Mouse (Mus musculus) spleen, postnatal 14 days (tissue): ENCODE data around the gene Acap3.

Experiments used
- DNase-seq, 2 experiments: peaks; one replicate each; pipeline ENCODE4 v3.0.0; 2021 to 2022; ENCODE audit warnings: low spot score in 2 of 2

Acap3 gene

DNA sequence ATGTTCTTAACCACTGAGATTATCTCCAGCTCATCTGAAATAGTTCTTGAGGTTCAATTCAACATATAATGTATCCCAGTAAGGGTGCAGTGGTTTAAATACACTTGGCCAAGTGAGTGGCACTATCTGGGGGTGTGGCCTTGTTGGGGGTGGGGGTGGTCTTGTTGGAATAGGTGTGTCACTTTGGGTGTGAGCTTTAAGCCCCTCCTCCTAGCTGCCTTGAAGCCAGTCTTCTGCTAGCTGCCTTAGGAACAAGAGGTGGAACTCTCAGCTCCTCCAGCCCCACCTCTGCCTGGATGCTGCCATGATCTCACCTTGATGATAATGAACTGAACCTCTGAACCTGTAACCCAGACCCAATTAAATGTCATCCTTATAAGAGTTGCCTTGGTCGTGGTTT lies 40.4 kb downstream of the Acap3 start:
- no peak for DNase-seq

DNA sequence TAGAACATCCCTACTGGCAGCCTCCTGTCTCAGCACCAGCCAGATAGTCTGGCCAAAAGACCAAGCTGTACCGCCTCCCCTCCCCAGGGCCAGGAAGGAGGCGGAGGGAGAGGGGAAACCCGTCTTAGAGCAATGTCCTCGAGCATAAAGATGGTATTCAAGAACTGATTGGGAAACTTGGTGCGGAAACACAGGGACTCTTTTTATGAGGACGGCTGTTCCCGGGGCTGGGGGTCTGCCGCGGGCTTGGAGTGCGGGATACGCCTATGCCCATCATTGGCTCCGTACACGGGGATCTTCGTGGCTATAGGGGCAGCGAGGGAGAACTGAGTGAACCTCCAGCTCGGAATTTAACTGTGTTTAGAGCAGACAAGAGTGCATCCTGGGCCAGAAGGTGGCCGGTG lies 51.4 kb downstream of the Acap3 start:
- DNase-seq: no peak

DNA sequence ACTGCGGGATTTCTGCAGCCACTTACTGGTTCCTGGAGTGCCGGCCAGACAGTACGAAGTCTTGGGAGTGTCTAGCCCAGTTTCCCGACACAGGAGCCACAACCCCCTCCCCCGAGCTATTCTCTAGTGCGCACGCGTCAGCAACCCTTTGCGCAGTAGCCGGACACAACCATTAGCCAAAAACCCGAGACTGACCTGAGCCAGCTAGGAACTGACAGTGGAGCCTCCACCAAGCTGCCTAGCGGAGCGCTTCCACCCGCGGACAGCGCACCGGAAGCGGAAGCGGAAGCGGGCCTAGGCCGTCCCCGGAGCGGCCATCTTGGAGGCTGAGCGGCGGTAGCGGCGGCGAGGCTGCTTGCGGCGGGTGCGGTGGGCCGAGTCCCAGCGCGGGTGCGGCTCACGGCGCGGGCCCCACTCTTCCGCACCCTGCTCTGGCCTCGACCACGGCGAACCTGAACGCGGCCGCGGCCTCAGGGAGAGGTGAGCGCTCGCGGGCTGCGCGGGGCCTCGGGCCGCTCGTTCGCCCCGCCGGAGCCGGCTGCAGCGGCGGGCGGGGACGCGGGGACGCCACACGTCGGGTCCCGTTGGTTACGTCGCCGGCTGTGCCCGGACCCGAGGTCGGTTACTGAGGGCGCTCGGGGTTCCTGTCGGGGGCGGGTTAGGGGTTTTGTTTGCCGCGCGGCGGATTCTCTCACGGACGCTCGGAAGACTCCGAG lies 52.1 kb downstream of the Acap3 start, which contains the start of gene Ube2j2:
Ube2j2 (plus strand) TSS at position 298 of the 716 bp plus-strand sequence.
- DNase-seq: peak; percentile 90 to 94

DNA sequence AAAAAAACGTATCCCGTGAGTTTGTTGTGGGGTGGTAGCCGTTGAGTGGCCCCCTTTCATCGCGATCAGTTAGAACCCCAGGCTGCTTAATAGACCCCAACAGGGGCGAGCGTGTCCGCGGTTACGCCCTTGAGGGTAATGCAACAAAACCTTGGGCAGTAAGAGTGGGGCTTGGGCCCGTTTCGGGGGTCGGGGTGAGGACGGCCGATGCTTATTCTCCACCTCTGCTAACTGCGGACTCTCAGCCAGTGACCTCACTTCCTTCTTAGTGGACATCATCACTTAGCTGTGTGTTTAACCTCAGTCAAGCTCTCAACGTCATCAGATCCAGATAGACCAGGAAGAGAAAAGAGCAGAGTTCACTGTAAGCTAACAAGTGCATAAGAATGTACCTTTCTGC lies 52.6 kb downstream of the Acap3 start:
- no peak for DNase-seq

DNA sequence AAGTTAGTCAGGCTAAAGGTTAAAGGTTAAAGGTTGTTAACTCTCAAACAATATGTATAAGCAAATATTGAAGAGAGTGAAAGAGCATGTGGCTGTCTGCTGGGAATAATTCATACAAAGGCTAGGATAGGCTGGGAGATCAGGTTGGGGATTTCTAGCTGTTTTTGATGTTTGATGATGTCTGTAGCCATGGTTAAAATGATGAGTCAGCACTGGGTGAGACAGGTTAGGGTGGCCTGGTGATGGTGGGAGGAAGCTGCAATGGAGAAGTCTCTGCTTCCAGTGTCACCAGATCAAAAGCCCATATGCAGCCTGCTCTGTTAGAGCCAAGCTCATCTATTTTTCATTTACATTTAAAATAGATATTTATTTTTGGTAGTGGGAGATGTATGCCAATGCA lies 55.5 kb downstream of the Acap3 start:
- no peak for DNase-seq

DNA sequence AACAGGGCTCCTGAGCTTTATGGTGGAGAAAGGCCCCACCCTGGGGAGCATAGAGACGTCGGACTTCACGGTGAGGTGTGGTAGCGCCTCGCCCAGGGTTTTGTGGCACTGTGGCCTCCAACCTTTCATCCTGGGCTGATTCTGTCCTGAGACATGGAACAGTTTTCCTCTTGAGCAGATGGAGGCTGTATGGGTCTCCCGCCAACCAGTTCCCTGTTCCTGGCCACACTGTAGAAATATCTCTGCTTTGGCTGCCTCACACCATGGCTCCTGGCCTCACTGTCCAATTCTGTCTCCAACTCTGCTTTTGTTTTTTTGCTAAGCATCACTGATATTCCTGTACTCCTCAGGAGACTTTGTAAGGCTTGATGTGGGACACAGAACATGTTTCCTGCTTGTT lies 63.9 kb downstream of the Acap3 start:
- no peak for DNase-seq
